Mouse (Mus musculus) hindbrain, embryonic 14.5 days (tissue): ENCODE measurements at regions not wholly inside any gene's neighbourhood (a gene's known extent, or its start where the extent isn't known, plus 50 kb on each side); places are given as distances from the start of the nearest gene placed in this dataset.

Experiments used
- ATAC-seq: fragments of 200-750 bp; cut with Nextera tagmentation; 2 replicates; pipeline ENCODE4 v1.8.0; 2017; ENCODE audit warnings: moderate number of reproducible peaks, mild to moderate bottlenecking, moderate TSS enrichment, moderate library complexity; ENCODE audit not compliant: low FRiP score
- DNase-seq: peaks from one replicate; pipeline ENCODE4 v3.0.0-alpha.2; 2015; ENCODE audit warnings: low spot score
- H3K27ac ChIP-seq: fragments of 300-500 bp; sonication (generic); 2 replicates; pipeline ENCODE4 v1.5.1; 2014; ENCODE audit warnings: mild to moderate bottlenecking, moderate library complexity
- H3K27me3 ChIP-seq: fragments of 300-500 bp; sonication (generic); 2 replicates; pipeline ENCODE4 v1.6.1; 2014; ENCODE audit warnings: mild to moderate bottlenecking, low read length, mixed read lengths; ENCODE audit not compliant: control insufficient read depth, insufficient read depth
- H3K36me3 ChIP-seq: fragments of 300-500 bp; sonication (generic); replicated peaks from 2 replicates; pipeline ENCODE4 v1.6.1; 2014; ENCODE audit not compliant: control insufficient read depth, insufficient read depth
- H3K4me1 ChIP-seq: fragments of 300-500 bp; sonication (generic); replicated peaks from 2 replicates; pipeline ENCODE4 v1.6.1; 2014; ENCODE audit warnings: antibody characterized with exemption, low read length, mixed read lengths; ENCODE audit not compliant: control insufficient read depth, insufficient read depth
- H3K4me2 ChIP-seq: fragments of 300-500 bp; sonication (generic); replicated peaks from 2 replicates; pipeline ENCODE4 v1.6.1; 2014; ENCODE audit warnings: mild to moderate bottlenecking, moderate library complexity
- H3K4me3 ChIP-seq: fragments of 300-500 bp; sonication (generic); replicated peaks from 2 replicates; pipeline ENCODE4 v1.5.1; 2014; ENCODE audit warnings: mild to moderate bottlenecking, low read length
- H3K9ac ChIP-seq: fragments of 300-500 bp; sonication (generic); 2 replicates; pipeline ENCODE4 v1.6.1; 2014
- H3K9me3 ChIP-seq: fragments of 300-500 bp; sonication (generic); 2 replicates; pipeline ENCODE4 v1.6.1; 2016; ENCODE audit warnings: low read length; ENCODE audit not compliant: control insufficient read depth
- WGBS: fragments of 180-500 bp; shearing (Covaris S2); extraction: QIAGEN DNeasy Blood & Tissue Kit; methylation state at CpG from one replicate; pipeline ENCODE4 v1.1.7; 2014; 5-methylcytosine and 5-hydroxymethylcytosine counted together

DNA sequence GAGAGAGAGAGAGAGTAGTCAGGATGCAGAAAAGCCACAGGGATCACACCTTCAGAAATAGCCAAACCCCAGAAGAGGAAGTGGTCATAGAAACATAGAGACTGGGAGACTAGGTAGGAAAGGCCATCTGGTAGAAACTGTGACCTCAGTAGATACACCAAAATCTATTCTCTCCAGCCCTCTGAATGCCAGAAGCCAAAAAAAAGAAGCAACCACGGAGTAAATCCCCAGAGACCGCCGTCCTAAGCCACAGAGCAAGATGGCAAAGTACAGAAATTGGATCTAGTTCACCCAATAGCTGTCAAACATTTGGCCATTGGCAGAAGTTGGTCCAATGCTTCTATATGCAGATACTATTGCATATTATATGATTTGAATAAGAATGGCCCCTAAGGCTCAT, 86.5 kb upstream of the Usp24 start:
- H3K36me3 ChIP-seq: no peaks in the 10 kb centered on the region
- no peak overlapping the region for H3K4me3 ChIP-seq
- no peak overlapping the region for H3K9ac ChIP-seq
- H3K27me3 ChIP-seq: no peaks in the 10 kb centered on the region
- 77% methylated on average over 3 of the region's 3 CpGs for WGBS
- H3K27ac ChIP-seq: no peak overlapping the region
- no peak overlapping the region for H3K4me2 ChIP-seq
- no peak for DNase-seq
- H3K9me3 ChIP-seq: no peaks in the 10 kb centered on the region
- no peak for ATAC-seq
- H3K4me1 ChIP-seq: no peaks in the 10 kb centered on the region

DNA sequence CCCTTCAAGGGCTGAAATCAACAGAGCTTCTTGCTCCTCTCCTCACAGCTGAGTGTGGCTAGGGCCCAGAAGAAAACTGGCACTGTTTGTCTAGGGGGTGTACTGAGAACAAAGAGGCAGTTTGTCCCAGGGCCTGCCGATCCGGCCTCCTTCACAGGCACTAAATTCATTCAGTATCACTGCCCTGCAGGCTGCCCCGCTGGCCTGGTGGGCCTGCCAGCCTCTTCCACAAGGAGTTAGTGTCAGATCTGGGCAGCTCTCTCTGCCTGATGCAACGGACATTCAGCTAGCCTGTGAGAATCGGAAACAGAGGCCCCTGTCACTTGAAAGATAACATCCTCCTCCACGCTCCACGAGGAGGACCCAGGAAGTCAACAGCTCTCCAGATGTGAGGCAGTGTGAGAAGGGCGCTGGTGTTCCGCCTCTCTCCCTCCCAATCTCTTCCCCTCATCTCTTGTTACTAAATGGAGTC, 83.5 kb upstream of the Usp24 start:
- Histone ChIP-seq H3K9ac (no peak overlapping the region), H3K4me1 (no peaks in the 10 kb centered on the region), H3K4me3 (no peak overlapping the region), H3K9me3 (no peaks in the 10 kb centered on the region), H3K27me3 (no peaks in the 10 kb centered on the region), H3K4me2 (no peak overlapping the region), H3K36me3 (no peaks in the 10 kb centered on the region), H3K27ac (peak overlapping the region; percentile 72)
- 51% methylated on average over 9 of the region's 9 CpGs for WGBS
- ATAC-seq: peak; percentile 83; the same call in 1 of the 2 replicates
- DNase-seq: peak; percentile 39

DNA sequence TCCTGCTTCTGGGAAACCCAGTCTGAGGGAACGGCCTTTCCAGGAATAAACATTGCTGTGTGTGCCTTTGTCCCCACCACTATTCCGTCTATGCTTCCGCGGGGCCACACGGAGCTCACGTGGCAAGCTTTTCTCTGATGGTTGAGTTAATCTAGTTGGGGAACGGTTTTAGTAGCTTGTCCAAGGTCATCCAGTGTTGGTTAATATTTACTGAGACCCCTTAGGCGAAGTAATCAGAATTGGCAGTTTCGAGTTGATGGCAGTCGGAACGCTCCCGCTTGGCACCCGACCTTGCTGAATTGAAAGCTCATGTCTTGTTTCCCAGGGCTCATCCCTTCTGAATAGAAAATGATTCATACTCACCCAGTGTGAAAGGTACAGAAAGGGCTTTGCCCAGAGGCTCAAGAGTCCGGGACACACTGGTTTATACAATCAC, 71.6 kb upstream of the Usp24 start:
- Histone ChIP-seq H3K36me3 (no peaks in the 10 kb centered on the region), H3K4me3 (no peak overlapping the region), H3K9me3 (no peaks in the 10 kb centered on the region), H3K4me1 (no peaks in the 10 kb centered on the region), H3K27me3 (no peaks in the 10 kb centered on the region), H3K4me2 (no peak overlapping the region), H3K27ac (no peak overlapping the region), H3K9ac (no peak overlapping the region)
- ATAC-seq: no peak
- no peak for DNase-seq
- whole genome bisulfite sequencing: 91% methylated on average over 14 of the region's 14 CpGs

DNA sequence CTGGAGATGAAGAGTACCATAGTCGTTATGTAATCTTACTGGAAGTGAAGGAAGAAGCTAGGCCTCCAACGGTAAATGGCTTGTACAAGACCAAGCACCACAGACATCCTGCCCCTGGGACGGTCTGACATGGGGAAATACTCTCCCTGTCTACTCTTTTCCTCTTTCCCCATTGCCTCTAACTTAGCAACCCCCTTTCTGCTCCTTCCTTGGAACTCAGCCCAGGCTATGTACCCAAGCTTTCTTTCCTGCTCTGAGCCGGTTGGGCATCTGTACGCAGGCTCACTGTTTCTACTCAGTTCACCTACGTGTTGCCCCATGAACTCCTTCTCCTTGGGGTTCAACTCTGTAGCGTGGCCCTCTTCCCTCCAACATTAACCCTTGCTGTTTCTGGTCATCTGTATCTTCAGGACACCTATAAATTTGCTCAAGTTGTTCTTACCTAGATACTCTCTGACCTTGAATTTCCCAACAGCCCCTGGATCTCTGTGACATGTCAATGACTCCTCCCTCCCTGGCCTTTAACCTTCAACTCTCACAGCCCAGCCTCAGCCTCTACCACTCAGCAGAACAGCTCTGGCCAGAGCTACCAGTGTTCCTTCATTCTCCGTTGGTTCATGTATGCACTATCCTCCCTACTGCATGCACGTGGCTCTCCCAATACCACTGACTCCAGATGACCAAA, 71.0 kb upstream of the Usp24 start:
- Histone ChIP-seq H3K4me1 (no peaks in the 10 kb centered on the region), H3K36me3 (no peaks in the 10 kb centered on the region), H3K4me3 (no peak overlapping the region), H3K27ac (no peak overlapping the region), H3K9ac (no peak overlapping the region), H3K9me3 (no peaks in the 10 kb centered on the region), H3K4me2 (no peak overlapping the region), H3K27me3 (no peaks in the 10 kb centered on the region)
- DNase-seq (no peak), ATAC-seq (no peak)
- 90% methylated on average over 9 of the region's 9 CpGs for WGBS

DNA sequence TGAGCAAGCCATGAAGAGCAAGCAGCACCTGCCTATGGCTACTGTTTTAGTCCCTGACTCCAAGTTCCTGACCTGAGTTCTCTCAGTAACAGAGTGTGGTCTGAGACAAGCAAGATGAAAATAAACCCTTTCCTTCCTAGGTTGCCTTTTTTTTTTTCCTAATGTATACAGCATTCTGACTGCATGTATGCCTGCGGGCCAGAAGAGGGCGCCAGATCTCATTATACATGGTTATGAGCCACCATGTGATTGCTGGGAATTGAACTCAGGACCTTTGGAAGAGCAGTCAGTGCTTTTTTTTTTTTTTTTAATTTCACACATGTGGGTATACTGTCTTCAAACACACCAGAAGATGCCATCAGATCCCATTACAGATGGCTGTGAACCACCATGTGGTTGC, 69.3 kb upstream of the Usp24 start:
- Histone ChIP-seq H3K27me3 (no peaks in the 10 kb centered on the region), H3K4me2 (no peak overlapping the region), H3K36me3 (no peaks in the 10 kb centered on the region), H3K9me3 (no peaks in the 10 kb centered on the region), H3K9ac (no peak overlapping the region), H3K27ac (no peak overlapping the region), H3K4me1 (no peaks in the 10 kb centered on the region), H3K4me3 (no peak overlapping the region)
- WGBS: 83% methylated on average over 2 of the region's 2 CpGs
- ATAC-seq (no peak), DNase-seq (no peak)

DNA sequence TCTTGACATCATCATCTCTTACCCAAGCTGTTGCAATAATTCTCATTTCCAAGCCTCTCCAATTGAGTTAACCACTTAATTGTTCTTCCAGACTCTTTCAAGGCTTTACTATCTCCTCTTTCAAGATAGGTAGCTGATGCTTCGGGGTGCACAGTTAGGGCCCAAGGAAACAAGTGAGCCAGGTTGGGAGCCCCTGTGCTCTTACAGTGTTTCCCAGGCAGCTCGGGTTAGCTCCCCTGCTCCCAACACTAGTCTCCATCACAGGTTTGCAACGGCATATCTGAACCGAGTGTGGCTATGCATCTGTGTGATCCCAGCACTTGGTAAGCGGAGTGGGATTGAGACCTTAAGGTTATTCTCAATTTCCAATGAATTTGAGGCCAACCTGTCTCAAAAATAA, 68.6 kb upstream of the Usp24 start:
- WGBS: 91% methylated on average over 5 of the region's 5 CpGs

DNA sequence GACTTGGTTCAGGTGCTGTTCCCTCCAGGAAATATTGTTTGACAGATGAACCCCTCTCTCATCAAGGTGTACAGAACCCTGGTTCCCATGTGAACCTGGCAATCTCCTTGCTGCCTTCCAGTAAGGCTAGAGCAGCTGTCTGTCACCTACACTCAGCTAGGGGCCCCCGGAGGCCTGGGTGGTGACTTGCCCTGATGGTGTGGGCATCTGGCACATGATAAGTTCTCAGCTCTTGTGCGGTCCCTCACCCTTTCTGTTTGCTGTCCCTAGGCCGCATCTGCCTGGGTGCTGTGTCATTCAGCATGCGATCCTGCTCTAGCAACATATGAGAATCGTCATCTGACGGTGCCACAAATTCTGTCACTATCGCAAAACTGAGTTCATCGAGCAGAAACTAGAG, 67.7 kb upstream of the Usp24 start:
- Histone ChIP-seq H3K27ac (no peak overlapping the region), H3K4me1 (no peaks in the 10 kb centered on the region), H3K9me3 (no peaks in the 10 kb centered on the region), H3K9ac (no peak overlapping the region), H3K4me3 (no peak overlapping the region), H3K4me2 (no peak overlapping the region), H3K27me3 (no peaks in the 10 kb centered on the region), H3K36me3 (no peaks in the 10 kb centered on the region)
- ATAC-seq: no peak
- no peak for DNase-seq
- 96% methylated on average over 8 of the region's 8 CpGs for WGBS

More for the DNA sequence above, 68.6 kb upstream of the Usp24 start:
- H3K36me3 ChIP-seq: no peaks in the 10 kb centered on the region
- DNase-seq: no peak
- no peak overlapping the region for H3K4me3 ChIP-seq
- H3K27me3 ChIP-seq: no peaks in the 10 kb centered on the region
- H3K27ac ChIP-seq: no peak overlapping the region
- H3K9me3 ChIP-seq: no peaks in the 10 kb centered on the region
- no peaks in the 10 kb centered on the region for H3K4me1 ChIP-seq
- ATAC-seq: no peak
- H3K9ac ChIP-seq: no peak overlapping the region
- no peak overlapping the region for H3K4me2 ChIP-seq

DNA sequence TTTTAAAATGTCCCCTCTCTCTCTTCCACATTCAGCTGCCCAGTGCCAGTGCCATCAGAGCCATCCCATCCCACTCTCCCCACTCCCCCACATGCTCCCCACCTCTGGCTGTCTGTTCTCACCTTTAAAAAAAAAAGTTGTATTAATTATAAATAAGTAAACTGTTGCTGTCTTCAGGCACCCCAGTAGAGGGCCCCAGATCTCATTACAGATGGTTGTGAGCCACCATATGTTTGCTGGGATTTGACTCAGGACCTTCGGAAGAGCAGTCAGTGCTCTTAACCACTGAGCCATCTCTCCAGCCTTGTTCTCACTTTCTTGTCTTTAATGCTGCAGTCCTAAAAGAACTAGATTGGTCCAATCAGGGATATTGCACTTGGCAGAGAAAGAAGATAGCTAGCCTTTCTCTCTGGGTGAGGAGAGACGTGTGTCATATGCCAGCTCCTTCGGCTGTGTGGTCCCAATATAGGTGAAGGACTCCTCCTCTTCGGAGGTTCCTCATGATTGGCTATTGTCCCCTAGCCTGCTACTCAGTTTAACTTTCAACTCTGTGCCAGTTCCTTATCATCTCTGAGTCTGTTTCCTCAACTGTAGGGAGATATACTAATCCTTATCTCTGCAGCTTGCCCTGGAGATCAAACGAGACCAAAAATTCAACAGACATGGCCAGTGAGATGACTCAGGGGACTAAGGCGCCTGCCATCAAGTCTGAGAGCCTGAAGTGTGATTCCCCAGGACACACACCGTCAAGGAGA, 66.8 kb upstream of the Usp24 start:
- Histone ChIP-seq H3K27me3 (no peaks in the 10 kb centered on the region), H3K4me1 (no peaks in the 10 kb centered on the region), H3K27ac (no peak overlapping the region), H3K4me3 (no peak overlapping the region), H3K9me3 (no peaks in the 10 kb centered on the region), H3K9ac (no peak overlapping the region), H3K36me3 (no peaks in the 10 kb centered on the region), H3K4me2 (no peak overlapping the region)
- no peak for ATAC-seq
- 92% methylated on average over 7 of the region's 7 CpGs for WGBS
- DNase-seq: no peak

DNA sequence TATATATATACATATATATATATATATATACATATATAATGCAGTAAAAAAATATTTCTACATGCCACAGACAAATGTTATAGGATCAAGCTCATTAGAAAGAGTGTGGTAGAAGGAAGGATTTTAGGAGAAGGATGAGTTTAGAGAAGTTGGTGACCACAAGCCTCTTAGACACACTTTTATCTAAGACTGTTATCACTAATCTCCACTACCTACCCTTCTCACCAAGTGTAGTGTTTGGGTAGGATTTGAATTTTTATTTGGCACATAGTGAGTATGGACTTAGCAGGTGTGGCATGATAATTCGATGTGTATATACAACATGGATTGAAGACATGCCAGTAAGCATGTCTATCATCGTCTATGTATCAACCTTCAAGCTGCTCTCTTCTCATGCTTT, 66.0 kb upstream of the Usp24 start:
- H3K9me3 ChIP-seq: no peaks in the 10 kb centered on the region
- H3K4me3 ChIP-seq: no peak overlapping the region
- H3K27ac ChIP-seq: no peak overlapping the region
- H3K4me2 ChIP-seq: no peak overlapping the region
- WGBS: 91% methylated on average over 2 of the region's 2 CpGs
- ATAC-seq (no peak), DNase-seq (no peak)
- no peaks in the 10 kb centered on the region for H3K36me3 ChIP-seq
- no peak overlapping the region for H3K9ac ChIP-seq
- no peaks in the 10 kb centered on the region for H3K27me3 ChIP-seq
- H3K4me1 ChIP-seq: no peaks in the 10 kb centered on the region
